Mouse (Mus musculus): ENCODE measurements at regions not wholly inside any gene's neighbourhood (a gene's known extent, or its start where the extent isn't known, plus 50 kb on each side); places are given as distances from the start of the nearest gene placed in this dataset.

DNA sequence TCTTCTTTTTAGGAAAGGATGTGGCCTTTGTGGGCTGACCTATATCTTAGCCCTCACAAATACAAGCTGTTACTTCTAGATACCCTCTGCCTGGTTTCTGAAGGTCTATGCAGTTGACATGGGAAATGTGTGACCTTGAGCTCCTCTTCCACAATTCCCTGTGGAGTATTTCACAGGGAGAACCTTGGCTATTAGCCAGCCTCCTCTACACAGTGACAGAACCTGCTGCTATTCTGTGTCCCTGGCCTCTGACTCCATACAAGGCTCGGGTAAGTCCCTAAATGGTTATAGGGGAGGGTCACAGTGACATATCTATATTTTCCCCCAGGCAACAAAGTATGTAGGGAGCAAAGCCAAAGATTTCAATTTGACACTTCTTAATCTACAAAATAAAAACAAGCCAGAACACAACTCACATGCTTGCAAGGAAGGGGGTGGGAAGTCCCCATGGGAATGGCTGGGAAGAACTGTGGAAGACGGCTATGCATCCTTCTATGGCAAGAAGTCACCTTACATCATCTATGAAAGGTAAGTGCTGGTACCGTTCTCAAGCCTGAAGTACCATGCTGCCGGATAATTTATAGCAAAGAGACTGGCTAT, 221.2 kb upstream of the Id2 start:
- no peak for ATAC-seq (ENCODE audit: insufficient number of reproducible peaks, low FRiP score, low TSS enrichment)

DNA sequence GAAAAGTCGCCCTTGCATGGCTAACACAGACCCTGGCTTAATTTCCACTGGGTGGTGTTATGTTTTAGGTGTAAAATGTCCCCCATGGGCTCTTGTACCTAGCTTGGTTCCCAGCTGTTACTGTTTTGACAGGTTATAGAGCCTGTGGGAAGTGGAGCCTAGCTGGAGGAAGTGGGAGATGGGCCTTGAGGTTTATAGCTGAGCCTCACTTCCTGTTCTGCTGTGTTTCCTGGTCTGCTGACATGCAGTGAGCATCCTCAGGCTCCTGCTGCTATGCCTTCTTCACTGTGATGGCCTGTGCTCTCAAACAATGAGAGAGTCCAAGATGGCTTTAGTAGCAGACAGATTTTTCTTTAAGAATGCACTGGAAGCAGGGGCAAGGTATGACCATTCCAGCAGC, 219.0 kb upstream of the Id2 start:
- no peak for ATAC-seq (ENCODE audit: insufficient number of reproducible peaks, low FRiP score, low TSS enrichment)

DNA sequence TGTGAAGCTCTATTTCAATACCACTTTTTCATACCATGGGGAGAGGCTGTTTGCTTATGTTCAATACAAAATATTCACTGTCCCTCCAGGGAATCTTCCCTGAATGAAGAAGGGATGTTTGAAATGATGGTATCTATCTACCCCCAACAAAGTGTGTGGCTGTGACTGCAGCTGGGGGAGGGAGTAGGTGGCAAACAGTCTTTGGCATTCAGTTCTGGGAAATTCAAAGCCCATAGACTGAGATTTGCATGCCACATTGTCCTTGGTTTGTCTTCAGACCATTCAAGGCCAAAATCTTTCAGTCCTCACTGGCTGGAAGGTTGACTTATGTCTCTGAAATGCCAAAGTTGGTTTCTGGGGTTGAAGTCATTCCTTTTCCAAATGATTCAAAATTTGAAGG, 216.3 kb upstream of the Id2 start:
- no peak for ATAC-seq (ENCODE audit: insufficient number of reproducible peaks, low FRiP score, low TSS enrichment)

DNA sequence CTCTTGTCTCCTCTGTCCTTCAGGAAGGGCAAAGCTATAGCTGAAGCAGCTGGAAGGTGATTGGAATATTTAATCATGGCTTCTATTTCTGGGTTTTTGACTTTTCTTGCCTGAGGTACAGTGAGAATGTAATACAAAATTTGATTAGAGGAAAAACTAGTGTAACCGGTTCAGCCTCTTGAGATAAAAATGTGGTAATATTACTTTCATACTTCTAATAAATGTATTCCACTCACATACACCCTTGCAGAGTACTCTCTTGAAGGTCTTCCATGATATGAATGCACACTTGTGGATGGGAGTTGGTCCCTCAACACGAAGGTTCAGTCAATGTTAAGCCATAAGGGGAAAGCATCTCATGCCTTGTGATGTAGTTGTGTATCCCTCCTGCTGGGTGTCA, 215.4 kb upstream of the Id2 start:
- ATAC-seq (ENCODE audit: insufficient number of reproducible peaks, low FRiP score, low TSS enrichment), result no peak

DNA sequence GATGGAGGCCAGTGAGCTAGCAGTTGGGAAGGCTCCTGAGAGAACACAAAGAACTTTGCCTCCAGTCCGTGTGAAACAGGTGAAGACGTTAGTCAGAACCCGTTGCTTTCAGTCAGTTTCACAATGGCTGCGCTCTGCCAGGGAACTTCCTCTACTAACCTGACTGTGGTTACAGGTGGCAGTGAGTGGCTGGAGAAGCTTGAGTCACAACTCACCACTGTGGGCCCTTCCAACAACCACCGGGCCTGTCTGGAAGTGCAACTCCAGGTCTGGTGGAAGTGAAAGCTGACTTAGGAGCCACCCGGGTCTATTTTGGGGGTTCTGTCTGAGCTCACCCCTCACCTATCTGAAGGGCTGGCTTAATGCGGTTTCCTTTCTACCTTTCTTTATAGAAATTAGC, 214.8 kb upstream of the Id2 start:
- no peak for ATAC-seq (ENCODE audit: insufficient number of reproducible peaks, low FRiP score, low TSS enrichment)

DNA sequence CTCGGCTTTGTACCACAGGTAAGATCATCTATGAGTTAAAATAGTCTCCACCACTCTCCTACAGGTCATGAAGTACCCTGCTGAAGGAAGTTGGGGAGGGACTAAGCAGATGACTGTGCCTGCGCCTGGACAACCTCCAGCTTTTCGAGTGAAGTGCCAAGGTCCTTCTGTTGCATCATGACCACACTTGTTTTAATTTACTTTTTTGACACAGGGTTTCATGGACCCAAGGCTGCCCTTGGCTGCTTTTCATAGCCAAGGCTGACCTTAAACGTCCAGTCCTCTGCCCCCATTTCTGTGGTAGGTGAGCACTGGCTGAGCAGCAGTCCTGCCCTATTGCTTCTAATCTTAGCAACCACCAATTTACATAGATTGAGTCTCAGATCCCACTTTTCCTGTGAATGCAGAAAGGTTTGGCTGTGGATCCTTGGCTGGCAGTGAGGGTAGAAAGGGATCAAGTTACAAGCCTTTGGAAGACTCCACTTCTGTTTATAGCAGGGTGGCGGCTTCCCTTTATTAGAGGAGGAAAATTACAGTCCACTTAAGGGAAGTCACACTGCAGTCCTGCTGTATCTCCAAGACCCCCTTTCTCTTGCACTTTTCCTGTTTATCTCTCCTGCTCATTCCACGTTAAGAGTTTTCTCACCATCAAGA, 213.5 kb upstream of the Id2 start:
- no peak for ATAC-seq (ENCODE audit: insufficient number of reproducible peaks, low FRiP score, low TSS enrichment)

DNA sequence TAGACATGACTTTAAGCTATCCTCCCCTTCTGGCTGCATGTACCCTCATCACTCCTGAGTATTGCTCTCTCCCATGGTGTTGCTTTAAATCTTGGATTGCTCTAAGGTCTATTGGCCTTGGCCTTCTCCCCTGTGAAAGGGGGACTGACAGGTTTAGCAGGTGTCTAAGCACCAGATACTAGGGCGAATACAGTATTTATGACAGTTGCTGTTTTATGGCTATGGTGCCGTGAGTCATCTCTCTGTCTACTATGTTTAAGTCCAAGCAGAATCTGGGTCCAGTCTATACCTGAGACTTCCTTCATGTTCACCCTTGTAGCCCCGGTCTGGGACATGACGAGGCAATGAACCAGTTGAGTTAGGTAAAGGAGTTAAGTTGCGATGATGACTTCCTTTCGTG, 212.3 kb upstream of the Id2 start:
- ATAC-seq (ENCODE audit: insufficient number of reproducible peaks, low FRiP score, low TSS enrichment), result no peak

DNA sequence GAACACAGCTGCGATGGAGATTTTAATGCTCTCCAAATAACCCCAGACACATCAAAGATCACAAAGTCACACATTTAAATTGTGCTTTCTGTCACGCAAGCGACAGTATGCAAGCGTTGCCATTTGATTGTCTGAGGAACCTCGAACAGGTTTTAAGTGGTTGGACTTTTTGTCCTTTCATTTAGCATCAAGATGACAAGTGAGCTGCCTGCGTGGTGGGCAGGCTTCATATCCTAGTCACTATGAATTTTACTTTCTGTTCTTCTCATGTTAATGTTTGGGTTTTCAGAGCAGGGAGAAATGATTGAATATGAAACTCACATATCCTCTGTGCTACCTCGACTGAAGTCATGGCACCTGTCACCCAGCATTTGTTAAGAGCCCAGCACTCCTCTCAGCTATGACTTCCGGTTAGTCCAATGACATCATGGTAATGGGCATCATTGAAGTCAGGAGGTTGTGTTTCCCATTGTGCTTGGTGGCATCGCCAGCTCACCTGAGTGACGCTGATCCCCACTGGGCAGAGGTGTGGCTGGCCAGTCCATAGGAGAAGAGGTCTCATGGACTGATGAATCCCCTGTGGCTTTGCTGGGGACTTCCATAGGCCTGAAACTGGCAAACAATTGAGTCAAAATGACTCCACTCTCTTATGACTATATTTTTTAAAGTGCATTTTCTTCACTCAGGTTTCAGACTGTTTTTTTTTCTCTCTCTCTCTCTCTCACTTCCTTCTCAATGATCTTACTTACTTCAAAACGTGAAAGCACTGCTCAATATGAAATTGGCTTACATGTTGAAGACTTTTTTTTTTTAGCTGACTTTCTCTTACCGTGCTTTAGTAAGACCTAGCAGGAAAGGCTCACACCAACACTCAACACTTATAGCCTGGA, 209.1 kb upstream of the Id2 start:
- ATAC-seq (ENCODE audit: insufficient number of reproducible peaks, low FRiP score, low TSS enrichment), result no peak

DNA sequence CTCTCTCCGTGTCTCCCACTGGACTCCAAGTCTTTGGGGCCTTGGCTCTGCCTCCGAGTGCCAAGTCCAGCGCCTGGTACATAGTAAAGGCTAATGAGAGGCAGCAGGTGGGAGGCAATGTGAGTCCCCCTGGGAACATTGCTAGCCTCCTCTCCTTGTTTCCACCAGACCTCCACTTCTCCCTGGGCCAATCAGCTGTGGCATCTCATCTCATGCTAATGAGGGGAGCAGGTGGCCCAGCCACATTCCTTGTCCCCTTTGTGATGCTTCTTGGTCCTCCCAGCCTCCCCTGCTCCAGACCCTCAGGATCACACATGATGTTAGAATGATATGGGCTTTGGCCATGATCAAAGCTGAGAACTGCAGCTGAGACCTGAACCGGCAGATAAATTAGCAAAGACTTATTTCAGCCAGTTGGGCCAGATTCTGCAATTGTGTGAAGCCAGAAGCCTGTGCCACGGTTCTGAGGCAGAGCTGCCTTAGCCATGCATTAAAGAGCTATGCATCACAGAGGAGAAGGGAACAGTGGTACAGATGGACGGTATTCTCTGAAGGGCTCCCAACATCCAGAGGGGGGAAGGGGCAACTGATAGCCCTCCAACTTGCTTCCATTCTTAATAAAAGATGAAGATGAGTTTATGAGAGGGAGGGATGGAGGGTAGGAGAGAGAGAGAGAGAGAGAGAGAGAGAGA, 208.0 kb upstream of the Id2 start:
- no peak for ATAC-seq (ENCODE audit: insufficient number of reproducible peaks, low FRiP score, low TSS enrichment)

DNA sequence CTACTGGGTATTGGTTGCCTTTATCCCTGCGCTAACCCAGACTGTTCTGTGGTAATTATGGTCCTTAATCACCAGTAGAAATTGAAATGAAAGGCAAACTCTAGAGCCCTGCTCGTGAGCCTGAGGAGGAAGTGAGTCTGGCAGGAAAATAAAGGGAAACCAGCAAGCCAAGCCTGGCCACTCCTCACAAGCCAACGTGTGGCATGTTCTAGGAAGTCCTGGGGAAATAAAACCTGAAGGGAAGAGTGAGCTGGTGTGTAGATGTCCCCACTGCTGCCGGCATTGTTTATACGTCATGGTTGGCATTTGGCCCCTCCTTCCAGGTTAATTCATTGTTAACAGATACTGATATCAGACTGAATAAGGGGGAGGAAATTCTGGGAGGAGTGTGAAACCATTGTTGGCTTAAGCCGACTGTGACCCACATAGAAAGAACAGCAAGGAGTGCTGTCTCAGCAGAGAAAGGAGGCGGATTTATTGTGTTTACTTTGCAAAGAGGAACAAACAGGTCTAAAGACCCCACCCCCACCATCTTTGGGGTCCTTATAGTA, 206.6 kb upstream of the Id2 start:
- ATAC-seq (ENCODE audit: insufficient number of reproducible peaks, low FRiP score, low TSS enrichment), result no peak

DNA sequence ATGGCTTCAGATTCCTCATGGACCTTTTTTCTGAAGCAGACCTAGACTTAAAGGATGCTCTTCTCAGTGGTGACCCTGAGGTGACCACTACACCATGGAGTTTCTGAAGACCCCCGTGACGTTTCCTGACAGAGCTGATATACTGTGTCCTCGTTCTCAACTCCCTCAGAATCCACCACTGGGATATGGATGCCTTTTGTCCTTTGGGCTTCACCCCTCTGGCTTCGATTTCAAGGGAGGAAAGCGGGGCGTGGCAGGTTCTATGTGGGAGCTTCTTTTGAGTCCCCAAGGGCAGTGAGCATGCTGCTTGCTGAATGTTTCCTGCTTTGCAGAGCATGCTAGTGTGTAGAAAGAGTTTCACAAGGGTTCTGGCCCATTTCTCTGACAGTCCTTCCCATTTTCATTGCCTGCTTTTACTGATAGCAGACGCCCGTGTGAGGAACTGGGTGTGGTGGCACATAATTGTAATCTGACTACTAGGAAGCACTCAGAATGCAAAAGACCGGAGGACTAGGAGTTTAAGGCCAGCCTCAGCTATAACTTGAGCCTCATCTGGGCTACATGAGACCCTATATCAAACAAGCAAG, 204.0 kb upstream of the Id2 start:
- no peak for ATAC-seq (ENCODE audit: insufficient number of reproducible peaks, low FRiP score, low TSS enrichment)

DNA sequence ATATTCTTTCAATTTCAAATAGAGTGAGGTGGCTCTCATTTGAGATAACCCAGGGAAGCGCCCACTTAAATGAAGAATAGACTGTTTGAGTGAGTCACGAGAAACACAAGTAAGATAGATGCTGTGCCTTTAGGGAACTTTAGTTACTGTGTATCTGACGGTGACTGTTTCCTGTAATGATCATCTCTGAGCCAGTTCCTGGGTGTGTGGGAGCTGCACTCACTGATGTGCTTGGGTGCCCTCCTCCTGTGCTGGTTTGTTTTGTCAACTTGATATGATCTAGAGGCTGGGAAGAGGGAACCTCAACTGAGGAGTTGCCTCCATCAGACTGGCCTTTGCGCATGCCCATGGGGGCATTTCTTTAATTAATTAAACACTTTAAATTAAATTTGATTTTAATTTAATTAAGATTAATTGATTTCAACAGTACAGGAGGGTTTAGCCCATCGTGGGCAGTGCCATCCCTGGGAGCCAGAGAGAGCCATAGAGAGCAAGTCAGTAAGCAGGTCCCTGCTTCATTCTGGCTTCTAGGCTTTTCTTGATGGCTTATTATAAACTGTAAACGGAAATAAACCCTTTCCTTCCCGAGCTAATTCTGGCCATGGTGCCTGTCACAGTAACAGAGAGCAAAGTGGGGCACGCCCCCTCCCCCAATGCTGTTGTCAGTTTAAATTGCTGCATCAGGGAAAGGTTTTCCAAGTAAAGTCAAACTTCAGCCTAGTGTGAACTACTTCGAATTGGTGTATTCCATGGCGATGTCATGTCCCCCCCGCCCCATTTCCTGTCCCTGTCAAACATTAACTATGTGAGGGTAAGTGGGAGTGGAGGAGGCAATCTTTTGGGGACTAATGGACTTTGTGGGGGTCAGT, 202.9 kb upstream of the Id2 start:
- ATAC-seq (ENCODE audit: insufficient number of reproducible peaks, low FRiP score, low TSS enrichment), result no peak

DNA sequence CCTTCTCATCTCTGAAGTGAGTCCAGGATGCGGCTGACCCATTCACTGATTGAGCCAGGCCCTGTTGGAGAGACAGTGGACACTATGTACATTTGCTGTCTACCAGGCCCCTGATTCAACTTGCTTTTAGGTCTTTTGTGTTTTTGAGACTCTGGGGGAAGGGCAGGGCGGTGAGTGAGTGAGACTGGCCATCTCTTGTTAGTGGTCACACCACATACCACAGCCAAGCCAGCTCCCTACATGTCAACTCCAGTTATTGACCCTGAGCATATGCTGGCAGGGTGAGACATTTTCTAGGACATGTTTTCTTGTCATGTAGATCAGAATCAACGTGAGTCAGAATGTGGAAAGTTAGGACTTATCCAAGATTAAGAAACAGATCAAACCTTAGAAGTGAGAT, 201.8 kb upstream of the Id2 start:
- no peak for ATAC-seq (ENCODE audit: insufficient number of reproducible peaks, low FRiP score, low TSS enrichment)

DNA sequence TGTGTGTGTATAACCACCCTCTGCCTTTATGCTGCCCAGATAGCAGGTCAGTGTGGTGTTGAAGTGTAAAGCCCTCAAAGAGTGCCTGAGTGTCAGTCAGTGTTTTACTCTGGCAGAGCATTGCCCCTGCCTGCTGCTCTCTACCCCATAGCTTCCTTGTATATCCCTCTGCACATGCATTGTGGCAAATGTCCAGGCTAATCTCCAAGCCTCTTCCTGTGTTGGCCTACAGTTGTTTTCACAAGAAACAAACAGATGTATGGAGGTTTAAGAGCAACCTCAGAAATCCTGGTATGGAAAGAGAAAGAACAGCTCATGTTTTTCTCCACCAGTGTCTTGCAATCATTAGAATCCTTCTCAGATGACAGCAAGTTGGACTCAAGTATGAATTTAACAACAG, 201.0 kb upstream of the Id2 start:
- no peak for ATAC-seq (ENCODE audit: insufficient number of reproducible peaks, low FRiP score, low TSS enrichment)

DNA sequence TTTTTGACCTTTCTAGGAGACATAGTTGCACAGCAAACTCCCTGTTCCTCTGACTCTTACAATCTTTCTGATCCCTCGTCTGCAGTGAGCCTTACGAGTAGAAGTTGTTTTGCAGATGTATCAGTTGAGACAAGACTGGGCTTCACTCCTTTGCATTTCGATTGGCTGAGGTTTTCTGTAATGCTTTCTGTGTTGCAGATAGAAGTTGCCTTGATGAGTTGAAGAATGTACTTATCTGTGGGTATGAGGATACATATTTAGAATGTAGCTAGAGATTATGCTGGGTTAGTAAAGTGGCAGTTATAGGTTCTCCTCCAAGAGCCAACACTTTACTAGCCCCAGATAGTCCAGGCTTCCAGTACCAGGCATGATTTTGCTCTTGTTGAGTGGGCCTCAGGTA, 199.7 kb upstream of the Id2 start:
- no peak for ATAC-seq (ENCODE audit: insufficient number of reproducible peaks, low FRiP score, low TSS enrichment)

DNA sequence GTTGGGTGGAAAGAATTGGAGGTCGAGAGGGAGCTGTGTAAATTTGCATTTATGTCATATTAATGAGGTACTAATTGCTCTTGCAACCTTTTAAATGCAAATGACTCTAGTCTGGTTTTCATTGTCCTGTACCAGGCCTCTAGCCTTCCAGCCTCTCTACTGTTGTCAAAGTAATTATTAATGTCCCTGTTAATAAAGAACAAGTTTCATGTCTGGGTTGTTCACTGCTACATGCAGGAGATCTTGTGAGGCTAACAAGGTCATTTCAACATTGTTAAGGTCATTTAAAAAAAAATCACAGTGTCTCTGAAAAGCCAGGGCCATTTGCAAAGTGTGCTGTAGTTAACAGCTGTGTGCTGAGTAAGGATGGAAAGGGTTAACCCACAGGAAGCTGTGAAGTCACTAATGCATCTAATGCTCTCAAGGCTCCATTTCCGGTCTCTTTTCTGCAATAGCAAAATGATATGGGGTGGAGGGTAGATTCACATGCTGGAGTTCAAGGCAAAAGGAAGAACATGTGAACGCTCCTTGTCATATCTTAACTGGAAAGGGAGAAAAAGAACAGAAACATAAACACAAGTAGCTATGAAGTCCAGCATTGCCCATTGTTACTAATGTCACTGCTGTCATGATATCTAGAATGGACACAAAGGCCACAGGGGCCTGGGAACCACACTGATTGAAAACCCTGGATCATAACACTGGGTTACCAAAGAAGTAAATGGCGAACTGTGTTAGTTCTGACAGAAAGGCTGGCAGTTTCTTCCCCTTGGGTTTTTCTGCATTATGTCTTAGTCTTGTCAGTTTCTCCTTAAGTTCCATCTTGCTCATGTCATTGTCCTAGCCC, 197.5 kb upstream of the Id2 start:
- no peak for ATAC-seq (ENCODE audit: insufficient number of reproducible peaks, low FRiP score, low TSS enrichment)

DNA sequence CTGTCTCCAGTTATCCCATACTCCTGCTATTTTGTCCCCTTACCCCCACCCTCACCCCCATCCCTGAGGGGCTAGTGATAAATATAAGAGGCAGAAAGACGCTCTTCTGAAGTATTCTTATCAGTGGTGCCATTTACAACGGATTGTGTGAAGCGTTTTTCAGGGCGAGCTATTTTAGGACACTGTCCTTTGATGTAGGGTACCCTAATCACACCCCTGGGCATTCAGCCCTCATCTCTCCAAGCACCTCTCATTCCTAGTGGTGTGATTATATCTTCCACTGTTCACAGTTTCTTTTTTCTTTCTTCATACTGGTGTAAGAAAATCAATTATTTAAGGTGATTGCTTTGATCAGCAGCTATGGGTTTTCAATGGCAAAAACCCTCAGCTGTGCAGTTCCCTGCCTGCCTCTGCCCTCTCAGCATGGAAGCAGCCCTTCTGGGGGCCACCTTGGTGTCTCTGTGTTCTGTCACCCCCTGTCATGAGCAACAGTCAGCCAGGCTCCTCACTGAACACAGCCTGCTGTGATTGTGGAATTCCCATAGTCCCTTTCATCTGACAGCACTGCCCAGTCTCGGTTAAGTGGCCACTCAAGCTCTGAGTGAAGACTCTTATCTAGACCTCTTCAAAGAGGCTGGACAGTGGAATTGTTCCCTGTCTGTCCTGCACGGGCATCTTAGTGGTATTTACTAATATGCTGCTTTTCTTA, 196.7 kb upstream of the Id2 start:
- ATAC-seq (ENCODE audit: insufficient number of reproducible peaks, low FRiP score, low TSS enrichment), result no peak

DNA sequence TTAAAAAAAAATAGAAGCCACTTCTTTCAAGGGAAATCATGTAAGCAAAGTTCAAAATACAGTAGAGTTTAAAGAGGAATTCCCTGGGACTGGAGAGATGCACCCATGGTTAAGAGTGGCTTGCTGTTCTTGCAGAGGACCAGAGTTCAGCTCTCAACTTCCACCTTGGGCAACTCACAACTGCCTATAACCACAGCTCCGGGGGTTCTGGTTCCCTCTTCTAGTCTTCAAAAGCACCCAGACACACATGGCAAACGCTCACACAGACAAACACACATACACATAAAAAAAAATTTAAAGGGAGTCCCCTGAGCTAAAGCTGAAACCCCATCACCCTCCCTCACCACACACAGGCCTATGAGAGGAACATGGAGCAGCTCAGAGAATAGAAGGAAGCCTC, 192.4 kb upstream of the Id2 start:
- no peak for ATAC-seq (ENCODE audit: insufficient number of reproducible peaks, low FRiP score, low TSS enrichment)

All from cerebellum, adult (tissue).